Mouse (Mus musculus) MEL (cell line): Measurements from ENCODE around the gene Stom.

Source experiments
- BHLHE40 ChIP-seq: IDR thresholded peaks from 2 replicates; pipeline ENCODE4 v1.6.1; 2012; ENCODE audit warnings: low read depth, mild to moderate bottlenecking, inconsistent platforms, low read length, improper control_type of control experiment, borderline replicate concordance
- CHD2 ChIP-seq: IDR thresholded peaks from 2 replicates; pipeline ENCODE4 v1.6.1; 2011; ENCODE audit warnings: low read length, improper control_type of control experiment
- CTCF ChIP-seq, 3 experiments: IDR thresholded peaks in 2 of 3; conservative IDR thresholded peaks in 1 of 3; 2 replicates each; pipeline ENCODE4 v1.5.1; 2011 to 2012; ENCODE audit warnings: low read length in 3 of 3, low read depth in 2 of 3, mild to moderate bottlenecking in 2 of 3, improper control_type of control experiment in 1 of 3, inconsistent platforms in 1 of 3, mixed read lengths in 1 of 3, moderate library complexity in 1 of 3; ENCODE audit not compliant: control insufficient read depth in 1 of 3, insufficient read depth in 1 of 3, poor library complexity in 1 of 3, severe bottlenecking in 1 of 3
- ELF1 ChIP-seq: IDR thresholded peaks from 2 replicates; pipeline ENCODE4 v1.6.1; 2014; ENCODE audit warnings: low read depth, mild to moderate bottlenecking, inconsistent platforms, low read length, improper control_type of control experiment, moderate library complexity
- EP300 ChIP-seq, 2 experiments: IDR thresholded peaks; 2 replicates each; pipeline ENCODE4 v1.6.1; 2011; ENCODE audit warnings: improper control_type of control experiment in 2 of 2, low read length in 2 of 2, low read depth in 1 of 2, mild to moderate bottlenecking in 1 of 2
- GATA1 ChIP-seq: IDR thresholded peaks from 2 replicates; pipeline ENCODE4 v1.6.1; 2011; ENCODE audit warnings: low read depth, low read length, improper control_type of control experiment
- HCFC1 ChIP-seq: IDR thresholded peaks from 2 replicates; pipeline ENCODE4 v1.6.1; 2012; ENCODE audit warnings: low read depth, mild to moderate bottlenecking, inconsistent platforms, low read length, improper control_type of control experiment, moderate library complexity
- MEF2A ChIP-seq: IDR thresholded peaks from 2 replicates; pipeline ENCODE4 v1.6.1; 2014; ENCODE audit warnings: low read depth, mild to moderate bottlenecking, inconsistent platforms, low read length, improper control_type of control experiment; ENCODE audit not compliant: poor library complexity, insufficient replicate concordance, severe bottlenecking; ENCODE audit errors: extremely low read depth
- POLR2A ChIP-seq, 2 experiments: IDR thresholded peaks; 2 replicates each; pipeline ENCODE4 v1.6.1; 2011 to 2012; ENCODE audit warnings: low read length in 2 of 2, mild to moderate bottlenecking in 2 of 2, control low read depth in 1 of 2, improper control_type of control experiment in 1 of 2, low read depth in 1 of 2, moderate library complexity in 1 of 2; ENCODE audit not compliant: control insufficient read depth in 1 of 2, insufficient read depth in 1 of 2, poor library complexity in 1 of 2
- POLR2AphosphoS2 ChIP-seq: IDR thresholded peaks from 2 replicates; pipeline ENCODE4 v1.6.1; 2011; ENCODE audit warnings: low read length, improper control_type of control experiment
- RAD21 ChIP-seq: IDR thresholded peaks from 2 replicates; pipeline ENCODE4 v1.6.1; 2011; ENCODE audit warnings: mild to moderate bottlenecking, low read depth, low read length, improper control_type of control experiment
- TBP ChIP-seq: IDR thresholded peaks from 2 replicates; pipeline ENCODE4 v1.8.0; 2011; ENCODE audit warnings: low read depth, low read length, improper control_type of control experiment
- UBTF ChIP-seq: IDR thresholded peaks from 2 replicates; pipeline ENCODE4 v1.6.1; 2012; ENCODE audit warnings: low read depth, mild to moderate bottlenecking, inconsistent platforms, low read length, improper control_type of control experiment, moderate library complexity, borderline replicate concordance; ENCODE audit not compliant: insufficient read depth
- USF1 ChIP-seq: IDR thresholded peaks from 2 replicates; pipeline ENCODE4 v1.6.1; 2014; ENCODE audit warnings: low read depth, mild to moderate bottlenecking, inconsistent platforms, low read length, improper control_type of control experiment, moderate library complexity

- TF ChIP-seq POLR2A (IDR thresholded peaks at IDR 0.05; ENCODE audit: control insufficient read depth in 1 of 2, insufficient read depth in 1 of 2, low read depth in 1 of 2, low read length in 2 of 2, poor library complexity in 1 of 2) (no peak), CHD2 (no peak), MEF2A (no peak), TBP (no peak), POLR2AphosphoS2 (no peak), CTCF (IDR thresholded peaks at IDR 0.05 in 2 of 3, conservative IDR thresholded peaks at IDR 0.05 in 1 of 3; ENCODE audit: control insufficient read depth in 1 of 3, insufficient read depth in 1 of 3, low read depth in 2 of 3, low read length in 3 of 3, poor library complexity in 1 of 3, severe bottlenecking in 1 of 3) (no peak), UBTF (no peak), GATA1 (no peak), BHLHE40 (no peak), HCFC1 (no peak), USF1 (no peak), RAD21 (no peak), ELF1 (no peak), EP300 (IDR thresholded peaks at IDR 0.05; ENCODE audit: low read depth in 1 of 2, low read length in 2 of 2) (no peak)
These were observed 48.7 kb upstream of the Stom start for GRCm38 (mm10) chr2:35385441-35385871.
